Mouse (Mus musculus): ENCODE measurements around the gene Rab3c. TPM values are rescaled to one million over a fixed set of nuclear protein-coding genes. Genes with fewer than 3 reads are reported as not detected.

The Rab3c gene
- polyA plus RNA-seq, 1 experiment from 2014 or later, result 215 TPM

DNA sequence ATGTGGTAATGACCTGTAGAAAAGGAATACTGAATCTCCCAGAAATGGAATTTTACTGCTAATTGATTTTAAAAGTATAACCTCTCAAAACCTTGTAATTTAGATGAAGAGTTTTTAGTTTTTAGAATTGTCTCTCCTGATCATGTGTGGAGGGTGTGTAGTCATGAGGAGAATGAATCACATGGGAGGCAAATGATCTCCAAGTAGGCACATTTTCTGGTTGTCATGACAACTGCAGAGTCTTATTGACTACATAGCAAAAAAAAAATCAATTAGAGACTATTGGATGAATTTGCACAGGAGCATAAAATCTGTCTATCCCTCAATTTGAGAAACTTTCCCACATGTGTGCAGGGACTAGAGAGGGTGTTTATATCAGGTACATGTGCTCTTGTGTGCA is 199.6 kb downstream of the Rab3c start:
- Histone ChIP-seq H3K4me3 (replicated peaks) (no peak overlapping the region), H3K27ac (replicated peaks) (no peak overlapping the region), H3K4me2 (no peak overlapping the region), H3K4me1 (no peaks in the 10 kb centered on the region), H3K27me3 (replicated peaks) (no peaks in the 10 kb centered on the region), H3K9ac (replicated peaks) (no peak overlapping the region), H3K9me3 (replicated peaks) (no peaks in the 10 kb centered on the region), H3K36me3 (peaks cover 8% of the 10 kb centered on the region)
- ATAC-seq (ENCODE audit: low FRiP score), result no peak

DNA sequence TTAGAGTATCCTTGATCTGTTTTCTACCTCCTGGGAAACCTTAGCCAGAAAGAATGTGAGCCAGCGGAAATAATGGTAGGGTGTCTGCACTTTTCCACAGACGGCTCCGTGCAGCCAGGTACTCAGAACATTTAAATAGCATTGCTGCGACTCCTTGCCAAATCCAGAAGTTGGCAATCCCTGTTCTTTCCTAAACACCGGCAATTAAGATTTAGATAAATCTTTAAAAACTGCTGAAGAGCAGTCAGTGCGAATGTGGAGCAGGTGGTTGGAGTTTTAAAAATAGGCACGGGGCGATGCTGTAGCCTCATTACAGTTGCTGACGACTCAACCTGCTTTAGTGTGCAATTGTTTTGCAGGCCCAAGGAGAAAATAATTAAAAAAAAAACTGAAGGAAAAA is 205.2 kb downstream of the Rab3c start:
- Histone ChIP-seq H3K27ac (replicated peaks) (no peak overlapping the region), H3K4me1 (peaks cover 16% of the 10 kb centered on the region), H3K9ac (replicated peaks) (no peak overlapping the region), H3K4me3 (replicated peaks) (no peak overlapping the region), H3K9me3 (replicated peaks) (no peaks in the 10 kb centered on the region), H3K27me3 (replicated peaks) (no peaks in the 10 kb centered on the region), H3K36me3 (no peaks in the 10 kb centered on the region), H3K4me2 (no peak overlapping the region)
- no peak for ATAC-seq (ENCODE audit: low FRiP score)
- WGBS, result 59% methylated on average over 9 of the region's 9 CpGs

- Histone ChIP-seq H3K4me3 (replicated peaks) (no peak overlapping the region), H3K4me2 (no peak overlapping the region), H3K27ac (replicated peaks) (no peak overlapping the region), H3K4me1 (peaks cover 16% of the 10 kb centered on the region), H3K9me3 (replicated peaks) (no peaks in the 10 kb centered on the region), H3K9ac (replicated peaks) (no peak overlapping the region), H3K27me3 (replicated peaks) (no peaks in the 10 kb centered on the region), H3K36me3 (no peaks in the 10 kb centered on the region)
- 42% methylated on average over 2 of the region's 2 CpGs for WGBS
- no peak for ATAC-seq (ENCODE audit: low FRiP score)
Measured at GRCm38 (mm10) chr13:110074180-110074579, 206.6 kb downstream of the Rab3c start.

DNA sequence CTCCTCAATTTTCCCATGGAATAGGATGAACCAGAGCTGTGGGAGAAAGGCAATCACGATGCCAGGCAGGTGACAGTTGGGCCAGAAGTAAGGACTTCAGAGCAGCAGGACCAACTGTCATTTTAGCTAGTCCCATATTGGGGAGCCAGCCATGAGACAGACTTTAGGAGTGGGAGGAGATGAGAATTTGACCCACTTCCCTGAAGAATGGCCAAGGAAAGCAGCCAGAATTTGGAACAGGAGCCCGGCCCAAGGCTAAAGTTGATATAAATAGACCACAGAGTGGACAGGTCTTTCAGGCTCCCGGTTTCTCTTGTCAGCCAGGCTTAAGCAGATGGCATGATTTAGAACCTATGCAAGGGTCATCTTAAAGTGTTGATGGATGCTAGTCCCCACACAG is 213.6 kb downstream of the Rab3c start:
- Histone ChIP-seq H3K36me3 (no peaks in the 10 kb centered on the region), H3K4me1 (peaks cover 22% of the 10 kb centered on the region), H3K27me3 (replicated peaks) (no peaks in the 10 kb centered on the region), H3K4me3 (replicated peaks) (no peak overlapping the region), H3K27ac (replicated peaks) (no peak overlapping the region), H3K9me3 (replicated peaks) (no peaks in the 10 kb centered on the region), H3K9ac (replicated peaks) (no peak overlapping the region), H3K4me2 (no peak overlapping the region)
- no peak for ATAC-seq (ENCODE audit: low FRiP score)
- WGBS, result 89% methylated on average over 3 of the region's 3 CpGs

GRCm38 (mm10) chr13:110066674-110067073 is 214.1 kb downstream of the Rab3c start:
- Histone ChIP-seq H3K4me3 (replicated peaks) (no peak overlapping the region), H3K4me1 (peaks cover 25% of the 10 kb centered on the region), H3K4me2 (no peak overlapping the region), H3K36me3 (no peaks in the 10 kb centered on the region), H3K27me3 (replicated peaks) (no peaks in the 10 kb centered on the region), H3K9me3 (replicated peaks) (no peaks in the 10 kb centered on the region), H3K27ac (replicated peaks) (no peak overlapping the region), H3K9ac (replicated peaks) (no peak overlapping the region)
- WGBS, result 89% methylated on average over 2 of the region's 2 CpGs
- ATAC-seq (ENCODE audit: low FRiP score), result no peak

- Histone ChIP-seq H3K4me2 (peak overlapping the region; percentile 41), H3K9ac (replicated peaks) (no peak overlapping the region; the same call in 1 of the 2 replicates), H3K4me3 (replicated peaks) (0 out of 2 replicates have a peak overlapping the region, but pooled peaks have one; percentile 14), H3K36me3 (no peaks in the 10 kb centered on the region), H3K27me3 (replicated peaks) (no peaks in the 10 kb centered on the region), H3K4me1 (peaks cover 27% of the 10 kb centered on the region), H3K9me3 (replicated peaks) (no peaks in the 10 kb centered on the region), H3K27ac (replicated peaks) (peak overlapping the region; percentile 87)
- ATAC-seq (ENCODE audit: low FRiP score), result peak; percentile 95
- WGBS, result 3% methylated on average over 9 of the region's 9 CpGs
Measured at GRCm38 (mm10) chr13:110062835-110063411, 217.9 kb downstream of the Rab3c start.

- Histone ChIP-seq H3K4me1 (peaks cover 27% of the 10 kb centered on the region), H3K9me3 (replicated peaks) (no peaks in the 10 kb centered on the region), H3K4me3 (replicated peaks) (no peak overlapping the region), H3K27me3 (replicated peaks) (no peaks in the 10 kb centered on the region), H3K9ac (replicated peaks) (0 out of 2 replicates have a peak overlapping the region, but pooled peaks have one; percentile 26), H3K27ac (replicated peaks) (peak overlapping the region; percentile 87), H3K4me2 (peak overlapping the region; percentile 41; the same call in 1 of the 2 replicates), H3K36me3 (no peaks in the 10 kb centered on the region)
- 44% methylated on average over 8 of the region's 8 CpGs for WGBS
- no peak; the same call in 1 of the 2 replicates for ATAC-seq (ENCODE audit: low FRiP score)
Measured at GRCm38 (mm10) chr13:110062288-110062687, 218.5 kb downstream of the Rab3c start.

GRCm38 (mm10) chr13:110054538-110054937 is 226.3 kb downstream of the Rab3c start:
- no peak overlapping the region for H3K27ac ChIP-seq (replicated peaks)
- 71% methylated on average over 8 of the region's 8 CpGs for WGBS
- ATAC-seq (ENCODE audit: low FRiP score), result no peak
- H3K4me1 ChIP-seq, result no peaks in the 10 kb centered on the region
- H3K27me3 ChIP-seq (replicated peaks), result no peaks in the 10 kb centered on the region
- no peak overlapping the region for H3K9ac ChIP-seq (replicated peaks)
- no peak overlapping the region for H3K4me3 ChIP-seq (replicated peaks)
- 0 out of 2 replicates have a peak, but pooled peaks cover 5% of the 10 kb centered on the region for H3K36me3 ChIP-seq
- no peaks in the 10 kb centered on the region for H3K9me3 ChIP-seq (replicated peaks)
- no peak overlapping the region for H3K4me2 ChIP-seq

DNA sequence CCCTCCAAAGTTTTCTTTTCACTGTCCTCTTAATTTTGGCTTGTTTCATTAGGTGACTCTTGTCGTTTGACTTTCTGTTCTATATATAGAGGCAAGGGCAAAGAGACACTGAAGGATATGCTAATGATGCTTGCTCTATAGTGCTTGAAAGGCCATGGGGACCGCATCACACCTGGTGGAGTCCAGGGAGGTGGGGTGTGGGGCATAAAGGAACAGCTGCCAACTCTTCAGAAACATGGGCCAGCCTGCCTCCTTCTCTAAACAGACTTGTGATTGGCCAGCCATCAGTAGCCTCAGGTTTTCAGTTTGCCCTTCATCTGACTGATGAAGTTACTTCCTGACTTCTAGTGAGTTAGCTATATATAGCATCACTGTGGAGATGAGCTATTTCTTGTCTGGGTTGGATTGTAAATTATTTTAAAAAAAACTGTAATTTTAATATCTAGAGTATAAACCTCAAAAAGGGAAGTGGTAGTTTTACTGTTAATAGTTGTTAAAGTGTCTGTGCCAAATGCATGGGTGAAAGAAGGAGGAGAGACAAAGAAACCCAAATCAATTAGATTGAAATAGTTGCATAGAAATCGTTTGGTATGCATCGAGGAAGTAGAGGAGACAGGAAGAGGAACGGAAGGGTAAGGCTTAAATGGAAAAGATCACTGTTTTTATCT is 231.9 kb downstream of the Rab3c start:
- Histone ChIP-seq H3K27ac (replicated peaks) (no peak overlapping the region), H3K9ac (replicated peaks) (no peak overlapping the region), H3K36me3 (0 out of 2 replicates have a peak, but pooled peaks cover 5% of the 10 kb centered on the region), H3K4me2 (no peak overlapping the region), H3K27me3 (replicated peaks) (no peaks in the 10 kb centered on the region), H3K4me3 (replicated peaks) (no peak overlapping the region), H3K4me1 (no peaks in the 10 kb centered on the region), H3K9me3 (replicated peaks) (no peaks in the 10 kb centered on the region)
- 64% methylated on average over 5 of the region's 5 CpGs for WGBS
- no peak for ATAC-seq (ENCODE audit: low FRiP score)

DNA sequence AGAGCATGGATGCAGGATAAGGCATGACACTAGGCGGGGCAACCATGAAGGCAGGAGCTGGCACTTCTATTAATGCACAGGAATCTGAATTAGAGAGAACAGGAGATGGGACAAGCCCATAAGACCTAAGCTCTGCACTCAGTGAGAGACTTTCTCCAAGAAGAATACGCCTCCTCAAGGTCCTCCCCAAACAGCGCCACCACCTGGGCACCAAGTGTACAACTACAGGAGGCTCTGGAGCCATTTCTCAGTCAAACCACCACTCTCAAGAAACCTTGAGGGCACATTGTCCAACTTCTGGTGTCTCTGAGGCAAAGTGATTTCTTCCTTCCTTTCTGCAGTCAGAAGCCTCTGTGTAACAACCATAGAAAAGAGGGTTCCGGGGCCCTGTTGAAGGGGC is 236.4 kb downstream of the Rab3c start:
- Histone ChIP-seq H3K36me3 (no peaks in the 10 kb centered on the region), H3K9me3 (replicated peaks) (no peaks in the 10 kb centered on the region), H3K4me1 (no peaks in the 10 kb centered on the region), H3K27me3 (replicated peaks) (no peaks in the 10 kb centered on the region), H3K4me3 (replicated peaks) (no peak overlapping the region), H3K4me2 (no peak overlapping the region), H3K27ac (replicated peaks) (no peak overlapping the region), H3K9ac (replicated peaks) (no peak overlapping the region)
- 83% methylated on average over 4 of the region's 4 CpGs for WGBS
- no peak for ATAC-seq (ENCODE audit: low FRiP score)

- Histone ChIP-seq H3K36me3 (no peaks in the 10 kb centered on the region), H3K4me2 (no peak overlapping the region), H3K4me1 (no peaks in the 10 kb centered on the region), H3K27me3 (replicated peaks) (no peaks in the 10 kb centered on the region), H3K4me3 (replicated peaks) (no peak overlapping the region), H3K27ac (replicated peaks) (no peak overlapping the region), H3K9ac (replicated peaks) (no peak overlapping the region), H3K9me3 (replicated peaks) (no peaks in the 10 kb centered on the region)
- 74% methylated on average over 3 of the region's 3 CpGs for WGBS
- ATAC-seq (ENCODE audit: low FRiP score), result peak; percentile 41
Measured at GRCm38 (mm10) chr13:110039779-110040498, 240.9 kb downstream of the Rab3c start.

DNA sequence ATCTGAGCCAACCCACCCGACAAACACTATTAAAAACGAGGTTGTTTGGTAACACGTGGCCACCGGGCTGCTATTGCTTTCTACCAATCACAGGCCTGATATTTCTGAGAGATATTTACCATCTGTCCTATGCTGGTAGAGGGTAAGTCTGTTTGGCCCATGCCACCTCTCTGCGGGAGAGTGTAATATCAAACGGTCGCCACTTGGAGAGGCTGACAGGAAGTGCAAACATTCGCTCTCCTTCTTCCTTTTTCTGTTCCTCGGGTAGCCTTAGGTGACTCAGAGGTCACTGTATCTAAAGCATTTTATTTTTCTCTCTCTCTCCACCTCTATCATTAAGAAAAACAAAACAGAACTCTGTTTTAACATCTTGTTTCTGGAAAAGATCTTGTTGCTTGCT is 241.6 kb downstream of the Rab3c start:
- Histone ChIP-seq H3K9me3 (replicated peaks) (no peaks in the 10 kb centered on the region), H3K27ac (replicated peaks) (no peak overlapping the region), H3K4me1 (no peaks in the 10 kb centered on the region), H3K9ac (replicated peaks) (no peak overlapping the region), H3K4me3 (replicated peaks) (no peak overlapping the region), H3K36me3 (no peaks in the 10 kb centered on the region), H3K4me2 (no peak overlapping the region), H3K27me3 (replicated peaks) (no peaks in the 10 kb centered on the region)
- ATAC-seq (ENCODE audit: low FRiP score), result no peak
- WGBS, result 81% methylated on average over 9 of the region's 9 CpGs

Measured in neural tube, embryonic 15.5 days (tissue).